Mouse (Mus musculus): Measurements from ENCODE around the gene Tada2b.

DNA sequence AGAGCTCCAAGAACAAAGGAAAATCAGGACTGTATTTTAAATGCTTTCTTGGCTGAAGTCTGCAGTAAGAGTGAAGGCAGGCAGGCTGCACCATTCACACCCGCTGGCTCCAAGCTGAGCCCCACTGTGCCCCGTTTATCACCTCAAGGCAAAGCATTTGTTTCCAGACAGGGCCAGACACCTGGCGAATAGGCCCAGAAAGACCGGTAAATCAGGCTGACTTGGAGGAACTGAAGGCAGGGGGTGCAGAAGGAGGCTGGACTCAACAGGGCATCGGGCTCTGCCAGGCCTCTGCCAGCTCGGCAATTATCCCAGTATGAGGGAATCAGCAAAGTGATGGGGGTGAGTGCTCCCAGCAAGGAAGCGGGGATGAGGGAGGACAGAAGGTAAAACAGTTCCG is 39.1 kb downstream of the Tada2b start:
- TF ChIP-seq POLR2A (IDR thresholded peaks at IDR 0.05; ENCODE audit: insufficient read depth, low read depth, low read length) (no peak), EP300 (IDR thresholded peaks at IDR 0.05; ENCODE audit: insufficient read depth, low read depth, low read length) (no peak)
